Mouse (Mus musculus): ENCODE results near the gene Pde4d.

The Pde4d gene

GRCm38 (mm10) chr13:109619158-109619657 is 1169.5 kb downstream of the Pde4d start:
- ChIA-PET CTCF (interaction anchor here in 2 of 4 experiments (0.5 to 1.0 kb wide), 3 partner anchors 115 to 283 kb away, joined by 3 to 5 read pairs (median 3); no protein-coding TSS in a partner anchor), POLR2A (interaction anchor here in 3 of 4 experiments (0.7 to 1.7 kb wide), 6 partner anchors 8 to 66 kb away, joined by 3 to 5 read pairs (median 4); no protein-coding TSS in a partner anchor)

- ChIA-PET CTCF (interaction anchor here in 2 of 4 experiments (0.6 to 0.8 kb wide), 3 partner anchors 11 to 393 kb away, joined by 3 to 4 read pairs (median 3); no protein-coding TSS in a partner anchor), POLR2A (interaction anchor here in 2 of 4 experiments (0.6 to 1.1 kb wide), 5 partner anchors 10 to 114 kb away, joined by 3 read pairs; no protein-coding TSS in a partner anchor)
Observed at GRCm38 (mm10) chr13:109622207-109622606, 1172.5 kb downstream of the Pde4d start.

GRCm38 (mm10) chr13:109623201-109623600 is 1173.5 kb downstream of the Pde4d start:
- CTCF ChIA-PET: no interaction called here
- POLR2A ChIA-PET: interaction anchor here in 2 of 4 experiments (0.6 to 1.6 kb wide), 6 partner anchors 9 to 81 kb away, joined by 3 to 9 read pairs (median 4); no protein-coding TSS in a partner anchor

GRCm38 (mm10) chr13:109624772-109625349 is 1175.1 kb downstream of the Pde4d start:
- ChIA-PET CTCF (interaction anchor here in 2 of 4 experiments (0.5 to 0.9 kb wide), 2 partner anchors 111 to 151 kb away, joined by 3 to 4 read pairs; no protein-coding TSS in a partner anchor), POLR2A (interaction anchor here in 3 of 4 experiments (0.6 to 2.2 kb wide), 19 partner anchors 8 to 1079 kb away, joined by 3 to 9 read pairs (median 3); no protein-coding TSS in a partner anchor)

GRCm38 (mm10) chr13:109625466-109626129 is 1175.8 kb downstream of the Pde4d start:
- CTCF ChIA-PET: interaction anchor here in 1 of 4 experiments (0.9 kb wide), 1 partner anchor 111 kb away, joined by 3 read pairs; no protein-coding TSS in a partner anchor
- POLR2A ChIA-PET: interaction anchor here in 2 of 4 experiments (0.8 to 2.2 kb wide), 11 partner anchors 8 to 148 kb away, joined by 3 to 9 read pairs (median 4); no protein-coding TSS in a partner anchor

- POLR2A ChIA-PET: interaction anchor here in 3 of 4 experiments (0.7 to 2.2 kb wide), 5 partner anchors 59 to 94 kb away, joined by 3 to 8 read pairs (median 3); no protein-coding TSS in a partner anchor
- CTCF ChIA-PET: no interaction called here
Observed at GRCm38 (mm10) chr13:109627265-109627664, 1177.5 kb downstream of the Pde4d start.

GRCm38 (mm10) chr13:109628606-109629005 is 1178.9 kb downstream of the Pde4d start:
- CTCF ChIA-PET: interaction anchor here in 2 of 4 experiments (0.6 to 0.8 kb wide), 2 partner anchors 9 to 30 kb away, joined by 4 read pairs; no protein-coding TSS in a partner anchor
- POLR2A ChIA-PET: interaction anchor here in 2 of 4 experiments (0.7 to 6.3 kb wide), 5 partner anchors 10 to 421 kb away, joined by 3 to 78 read pairs (median 4); no protein-coding TSS in a partner anchor

GRCm38 (mm10) chr13:109629216-109629615 is 1179.5 kb downstream of the Pde4d start:
- POLR2A ChIA-PET: interaction anchor here in 2 of 4 experiments (0.7 to 6.3 kb wide), 5 partner anchors 11 to 421 kb away, joined by 3 to 78 read pairs (median 4); no protein-coding TSS in a partner anchor

GRCm38 (mm10) chr13:109631399-109632026 is 1181.8 kb downstream of the Pde4d start:
- ChIA-PET POLR2A (interaction anchor here in 3 of 4 experiments (0.6 to 6.3 kb wide), 14 partner anchors 8 to 161 kb away, joined by 3 to 78 read pairs (median 5); no protein-coding TSS in a partner anchor), CTCF (no interaction called here)

More at GRCm38 (mm10) chr13:109629216-109629615, 1179.5 kb downstream of the Pde4d start:
- CTCF ChIA-PET: interaction anchor here in 1 of 4 experiments (0.6 kb wide), 1 partner anchor 8 kb away, joined by 4 read pairs; no protein-coding TSS in a partner anchor

- CTCF ChIA-PET: interaction anchor here in 2 of 4 experiments (0.7 to 1.0 kb wide), 3 partner anchors 52 to 103 kb away, joined by 3 to 5 read pairs (median 5); no protein-coding TSS in a partner anchor
- POLR2A ChIA-PET: interaction anchor here in 3 of 4 experiments (0.5 to 6.3 kb wide), 38 partner anchors 9 to 561 kb away, joined by 3 to 78 read pairs (median 4); no protein-coding TSS in a partner anchor
Observed at GRCm38 (mm10) chr13:109632387-109633036, 1182.8 kb downstream of the Pde4d start.

GRCm38 (mm10) chr13:109633037-109633418 is 1183.3 kb downstream of the Pde4d start:
- CTCF ChIA-PET: interaction anchor here in 3 of 4 experiments (0.6 to 1.0 kb wide), 4 partner anchors 11 to 102 kb away, joined by 3 to 5 read pairs (median 4); no protein-coding TSS in a partner anchor
- POLR2A ChIA-PET: interaction anchor here in 3 of 4 experiments (0.5 to 6.3 kb wide), 43 partner anchors 8 to 560 kb away, joined by 3 to 78 read pairs (median 4); no protein-coding TSS in a partner anchor

- POLR2A ChIA-PET: interaction anchor here in 3 of 4 experiments (0.6 to 1.8 kb wide), 11 partner anchors 9 to 66 kb away, joined by 3 to 24 read pairs (median 4); no protein-coding TSS in a partner anchor
- CTCF ChIA-PET: no interaction called here
Observed at GRCm38 (mm10) chr13:109635901-109636520, 1186.3 kb downstream of the Pde4d start.

- ChIA-PET CTCF (interaction anchor here in 1 of 4 experiments (0.8 kb wide), 1 partner anchor 406 kb away, joined by 3 read pairs; no protein-coding TSS in a partner anchor), POLR2A (interaction anchor here in 2 of 4 experiments (0.9 to 1.7 kb wide), 4 partner anchors 8 to 202 kb away, joined by 3 to 6 read pairs (median 4); no protein-coding TSS in a partner anchor)
Observed at GRCm38 (mm10) chr13:109638273-109638672, 1188.5 kb downstream of the Pde4d start.

GRCm38 (mm10) chr13:109639286-109639685 is 1189.5 kb downstream of the Pde4d start:
- ChIA-PET CTCF (interaction anchor here in 1 of 4 experiments (0.8 kb wide), 1 partner anchor 405 kb away, joined by 3 read pairs; no protein-coding TSS in a partner anchor), POLR2A (interaction anchor here in 2 of 4 experiments (0.7 to 1.7 kb wide), 7 partner anchors 8 to 380 kb away, joined by 3 to 7 read pairs (median 4); no protein-coding TSS in a partner anchor)

GRCm38 (mm10) chr13:109641562-109641961 is 1191.8 kb downstream of the Pde4d start:
- CTCF ChIA-PET: no interaction called here
- POLR2A ChIA-PET: interaction anchor here in 2 of 4 experiments (0.5 to 1.3 kb wide), 4 partner anchors 8 to 27 kb away, joined by 3 to 5 read pairs (median 4); no protein-coding TSS in a partner anchor

- CTCF ChIA-PET: no interaction called here
- POLR2A ChIA-PET: interaction anchor here in 2 of 4 experiments (0.7 to 6.8 kb wide), 8 partner anchors 9 to 135 kb away, joined by 3 to 78 read pairs (median 5); no protein-coding TSS in a partner anchor
Observed at GRCm38 (mm10) chr13:109643419-109643818, 1193.7 kb downstream of the Pde4d start.
